Mouse (Mus musculus) CH12.LX (cell line): ENCODE measurements around the gene Ppara.
A peak's percentile ranks its signal among the peaks of the same experiment; 100 is the strongest.

Experiments used
- CTCF ChIP-seq, 2 experiments: IDR thresholded peaks in 1 of 2; conservative IDR thresholded peaks in 1 of 2; 2 replicates each; pipeline ENCODE4 v1.5.1; 2011 to 2012; ENCODE audit warnings: low read depth in 2 of 2, low read length in 2 of 2, improper control_type of control experiment in 1 of 2, inconsistent platforms in 1 of 2, mild to moderate bottlenecking in 1 of 2, moderate library complexity in 1 of 2
- EP300 ChIP-seq: IDR thresholded peaks from 2 replicates; pipeline ENCODE4 v1.6.1; 2011; ENCODE audit warnings: low read length, improper control_type of control experiment
- MEF2A ChIP-seq: IDR thresholded peaks from 2 replicates; pipeline ENCODE4 v1.6.1; 2014; ENCODE audit warnings: low read depth, mild to moderate bottlenecking, inconsistent platforms, low read length, improper control_type of control experiment, borderline replicate concordance
- POLR2AphosphoS2 ChIP-seq: IDR thresholded peaks from 2 replicates; pipeline ENCODE4 v1.6.1; 2011; ENCODE audit warnings: low read depth, low read length, improper control_type of control experiment
- TBP ChIP-seq: conservative IDR thresholded peaks from 2 replicates; pipeline ENCODE4 v1.6.1; 2011; ENCODE audit warnings: low read depth, low read length, improper control_type of control experiment

- TF ChIP-seq CTCF (conservative IDR thresholded peaks at IDR 0.05 in 1 of 2, IDR thresholded peaks at IDR 0.05 in 1 of 2; ENCODE audit: low read depth in 2 of 2, low read length in 2 of 2) (peak; percentile 6 to 33; a peak in 2 of 4 replicates), TBP (no peak), POLR2AphosphoS2 (no peak), EP300 (no peak), MEF2A (no peak)
Measured at GRCm38 (mm10) chr15:85783146-85783545, 48.4 kb downstream of the Ppara start.
